Mouse (Mus musculus) kidney, adult 2 months (tissue): ENCODE data around the gene AA986860. TPM values are rescaled to one million over a fixed set of nuclear protein-coding genes. Genes with fewer than 3 reads are reported as not detected.

Experiments used
- DNase-seq: peaks from one replicate; pipeline ENCODE4 v3.0.0; 2021
- H3K27ac ChIP-seq: fragments of 200-500 bp; 2 replicates; pipeline ENCODE4 v1.5.1; 2012; ENCODE audit warnings: low read depth, low read length, control low read depth, inconsistent platforms; ENCODE audit not compliant: insufficient read depth
- H3K27me3 ChIP-seq: fragments of 200-500 bp; replicated peaks from 2 replicates; pipeline ENCODE4 v1.6.1; 2012; ENCODE audit warnings: mild to moderate bottlenecking, moderate library complexity, low read length, inconsistent platforms; ENCODE audit not compliant: control insufficient read depth, insufficient read depth
- H3K36me3 ChIP-seq: fragments of 200-500 bp; 2 replicates; pipeline ENCODE4 v1.6.1; 2012; ENCODE audit warnings: mild to moderate bottlenecking, moderate library complexity, low read length, inconsistent platforms; ENCODE audit not compliant: control insufficient read depth, insufficient read depth
- H3K4me1 ChIP-seq: fragments of 200-500 bp; 2 replicates; pipeline ENCODE4 v1.6.1; 2011; ENCODE audit warnings: low read length; ENCODE audit not compliant: control insufficient read depth, insufficient read depth
- H3K4me3 ChIP-seq: fragments of 200-500 bp; 2 replicates; pipeline ENCODE4 v1.5.1; 2011; ENCODE audit warnings: mild to moderate bottlenecking, low read depth, low read length, control low read depth; ENCODE audit not compliant: insufficient read depth
- CTCF ChIP-seq: fragments of 200-500 bp; conservative IDR thresholded peaks from 2 replicates; pipeline ENCODE4 v1.5.1; 2011; ENCODE audit warnings: low read depth, mild to moderate bottlenecking, control low read depth, low read length, moderate library complexity, mixed read lengths; ENCODE audit not compliant: insufficient read depth, insufficient read length
- POLR2A ChIP-seq: fragments of 200-500 bp; IDR thresholded peaks from one replicate; pipeline ENCODE4 v1.6.1; 2011; ENCODE audit warnings: low read depth, low read length, control low read depth
- WGBS: fragments of 180-500 bp; shearing (Covaris S2); methylation state at CpG from one replicate; pipeline ENCODE4 v1.1.7; 2018; 5-methylcytosine and 5-hydroxymethylcytosine counted together
- polyA plus RNA-seq: library from polyadenylated mRNA; depleted of rRNA; stranded (reverse); fragments of >200 nt; gene quantifications from 2 replicates; pipeline ENCODE4 v1.2.3, GENCODE M21; 2012

Gene AA986860
- polyA plus RNA-seq, 1 experiment, result 8.8 TPM

- TF ChIP-seq CTCF, result no peak
- TF ChIP-seq POLR2A, result no peak
- peaks cover 8% of the 10 kb centered on the region for H3K4me1 ChIP-seq
- H3K27me3 ChIP-seq, result no peaks in the 10 kb centered on the region
- no peak for DNase-seq
- 59% methylated on average over 11 of the region's 11 CpGs for WGBS
- H3K36me3 ChIP-seq, result no peaks in the 10 kb centered on the region
- H3K4me3 ChIP-seq, result no peak overlapping the region
- H3K27ac ChIP-seq, result no peak overlapping the region
Measured at GRCm38 (mm10) chr1:130737411-130737881, 5.7 kb downstream of the AA986860 start.

- H3K27ac ChIP-seq, result no peak overlapping the region
- no peaks in the 10 kb centered on the region for H3K36me3 ChIP-seq
- no peak overlapping the region for H3K4me3 ChIP-seq
- WGBS, result 90% methylated on average over 7 of the region's 7 CpGs
- H3K4me1 ChIP-seq, result peaks cover 8% of the 10 kb centered on the region
- no peak for DNase-seq
- TF ChIP-seq CTCF (no peak), POLR2A (no peak)
- H3K27me3 ChIP-seq, result no peaks in the 10 kb centered on the region
Measured at GRCm38 (mm10) chr1:130737916-130738315, 6.1 kb downstream of the AA986860 start.

DNA sequence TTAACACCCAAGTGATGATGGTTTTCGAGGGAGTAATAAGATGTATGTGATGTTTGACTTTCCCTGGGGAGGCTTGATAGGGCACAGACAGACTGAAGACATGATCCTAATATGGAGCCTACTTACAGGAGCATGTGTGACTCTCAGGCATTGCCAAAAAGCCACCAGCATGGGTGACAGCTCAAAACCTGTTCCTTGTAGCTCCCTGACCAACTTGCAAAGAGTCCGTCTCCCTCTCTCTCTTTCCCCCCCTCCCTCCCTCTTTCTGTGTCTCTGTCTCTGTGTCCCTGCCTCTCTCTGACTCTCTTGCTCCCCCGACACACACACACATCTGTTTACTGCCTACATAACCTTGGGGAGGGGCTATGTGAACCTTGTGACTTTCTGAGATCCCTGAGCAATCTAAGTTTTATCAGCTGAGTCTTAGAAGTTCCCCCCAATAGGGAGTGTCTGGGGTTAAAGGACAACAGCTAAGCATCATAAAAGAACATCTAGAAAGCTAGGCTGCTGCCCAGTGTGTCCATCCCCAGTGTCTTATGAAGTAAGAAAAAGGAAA is 6.9 kb downstream of the AA986860 start:
- Histone ChIP-seq H3K4me1 (peaks cover 8% of the 10 kb centered on the region), H3K4me3 (no peak overlapping the region), H3K36me3 (no peaks in the 10 kb centered on the region), H3K27me3 (no peaks in the 10 kb centered on the region), H3K27ac (no peak overlapping the region)
- no peak for DNase-seq
- TF ChIP-seq POLR2A, result no peak
- no peak for TF ChIP-seq CTCF
- 70% methylated on average over 3 of the region's 3 CpGs for WGBS

- TF ChIP-seq POLR2A (no peak), CTCF (no peak)
- Histone ChIP-seq H3K27ac (no peak overlapping the region), H3K36me3 (no peaks in the 10 kb centered on the region), H3K4me3 (no peak overlapping the region), H3K27me3 (no peaks in the 10 kb centered on the region), H3K4me1 (0 out of 2 replicates have a peak, but pooled peaks cover 2% of the 10 kb centered on the region)
- no peak for DNase-seq
- 41% methylated on average over 3 of the region's 3 CpGs for WGBS
Measured at GRCm38 (mm10) chr1:130739636-130740035, 7.9 kb downstream of the AA986860 start.

DNA sequence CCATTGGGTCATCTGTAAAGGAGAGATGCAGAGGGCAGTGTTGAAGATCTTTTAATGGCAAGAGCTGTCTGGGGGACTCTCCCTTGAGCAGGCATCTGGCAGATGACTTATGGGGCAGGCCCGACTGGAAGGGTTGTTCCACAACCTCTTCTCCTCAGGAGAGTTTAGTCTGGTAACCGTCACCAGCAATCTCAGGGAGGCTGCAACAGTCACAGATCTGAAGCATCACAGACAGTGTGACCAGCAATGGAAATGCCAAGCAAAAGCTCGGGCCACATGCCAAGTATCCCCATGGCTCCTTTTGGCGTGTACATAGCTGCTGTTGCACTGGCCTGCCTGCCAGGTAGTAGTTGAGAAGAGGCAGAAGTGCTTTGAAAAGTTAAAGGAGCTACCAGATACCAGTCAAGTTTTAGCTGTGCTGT is 8.5 kb downstream of the AA986860 start:
- Histone ChIP-seq H3K4me1 (no peaks in the 10 kb centered on the region), H3K27me3 (no peaks in the 10 kb centered on the region), H3K4me3 (no peak overlapping the region), H3K27ac (no peak overlapping the region), H3K36me3 (no peaks in the 10 kb centered on the region)
- DNase-seq, result no peak
- 60% methylated on average over 4 of the region's 4 CpGs for WGBS
- TF ChIP-seq CTCF, result no peak
- no peak for TF ChIP-seq POLR2A

GRCm38 (mm10) chr1:130740781-130741720 is 9.3 kb downstream of the AA986860 start:
- no peak overlapping the region for H3K27ac ChIP-seq
- H3K27me3 ChIP-seq, result no peaks in the 10 kb centered on the region
- H3K36me3 ChIP-seq, result no peaks in the 10 kb centered on the region
- WGBS, result 70% methylated on average over 15 of the region's 15 CpGs
- no peaks in the 10 kb centered on the region for H3K4me1 ChIP-seq
- H3K4me3 ChIP-seq, result no peak overlapping the region
- DNase-seq, result no peak
- TF ChIP-seq POLR2A, result no peak
- no peak for TF ChIP-seq CTCF

DNA sequence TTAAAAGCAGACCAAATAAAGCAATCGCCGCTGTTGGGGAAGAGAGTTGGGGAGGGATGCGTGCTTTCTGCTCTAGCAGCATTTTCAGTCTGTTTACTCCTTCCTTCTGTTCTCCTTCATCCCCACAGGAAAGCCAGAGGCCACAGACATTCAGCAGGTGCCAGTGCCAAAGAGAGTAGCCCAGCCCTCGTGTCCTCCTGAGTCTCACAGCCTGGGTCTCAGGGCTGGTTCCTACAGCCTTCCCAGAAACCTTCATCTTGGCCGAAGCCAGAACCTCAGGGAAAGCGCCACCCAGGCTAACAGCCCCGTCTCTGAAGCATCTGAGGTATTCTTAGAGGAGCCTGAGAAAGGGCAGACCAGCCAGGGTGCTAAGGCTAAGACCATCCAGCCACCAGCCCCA is 10.4 kb downstream of the AA986860 start:
- TF ChIP-seq CTCF (no peak), POLR2A (no peak)
- H3K36me3 ChIP-seq, result no peaks in the 10 kb centered on the region
- H3K4me3 ChIP-seq, result no peak overlapping the region
- H3K4me1 ChIP-seq, result no peaks in the 10 kb centered on the region
- WGBS, result 95% methylated on average over 7 of the region's 7 CpGs
- H3K27ac ChIP-seq, result no peak overlapping the region
- H3K27me3 ChIP-seq, result no peaks in the 10 kb centered on the region
- no peak for DNase-seq
